Mouse (Mus musculus): ENCODE results near the gene Gdf9. TPM values are rescaled to one million over a fixed set of nuclear protein-coding genes. Genes with fewer than 3 reads are reported as not detected.

Gdf9 gene
- total and polyA plus RNA-seq, 3 experiments: 0.42 to 0.43 TPM; not detected in 1

GRCm38 (mm10) chr11:53479783-53480301 is 49.0 kb downstream of the Gdf9 start, which contains the start of the genes Gm9945 and Sowaha:
Gene Gm9945 (plus strand): TSS chr11:53480166.
Gene Sowaha (minus strand): TSS chr11:53480274.
- no peaks in the 10 kb centered on the region for H3K79me2 ChIP-seq (ENCODE audit: control insufficient read depth, insufficient read depth, low read length, poor library complexity)
- peak within 1 kb of the TSS; percentile 49 for H3K9ac ChIP-seq (ENCODE audit: control insufficient read depth, low read depth, low read length, poor library complexity, severe bottlenecking)
- peaks cover 4% of the 10 kb centered on the region in 2 experiments for H3K27me3 ChIP-seq (ENCODE audit: control insufficient read depth in 1 of 2, insufficient read depth in 2 of 2, low read length in 2 of 2)
- peak within 1 kb of the TSS; percentile 95 for H3K27ac ChIP-seq (ENCODE audit: control insufficient read depth, low read depth, low read length)
- H3K36me3 ChIP-seq (ENCODE audit: control insufficient read depth in 1 of 2, insufficient read depth in 2 of 2, low read length in 2 of 2): peaks cover 0 to 35% of the 10 kb centered on the region in 2 experiments; a peak in 2 of 4 replicates
- no peak for TF ChIP-seq CHD2 (IDR thresholded peaks at IDR 0.05; ENCODE audit: low read length)
- TF ChIP-seq ETS1 (IDR thresholded peaks at IDR 0.05; ENCODE audit: low read depth, low read length): no peak
- no peak for TF ChIP-seq SIN3A (IDR thresholded peaks at IDR 0.05; ENCODE audit: low read length)
- no peak for TF ChIP-seq ZC3H11A (IDR thresholded peaks at IDR 0.05; ENCODE audit: low read depth, low read length)
- no peak for TF ChIP-seq USF2 (IDR thresholded peaks at IDR 0.05; ENCODE audit: borderline replicate concordance in 1 of 2, insufficient read depth in 1 of 2, low read depth in 1 of 2, low read length in 2 of 2)
- TF ChIP-seq RCOR1 (IDR thresholded peaks at IDR 0.05; ENCODE audit: low read depth, low read length): no peak
- H3K9me3 ChIP-seq (replicated peaks; ENCODE audit: insufficient read depth, low read length): no peaks in the 10 kb centered on the region
- no peak within 1 kb of the TSS for H3K4me3 ChIP-seq (ENCODE audit: control insufficient read depth in 1 of 2, insufficient read depth in 1 of 2, low read depth in 2 of 2, low read length in 2 of 2)
- H3K4me1 ChIP-seq (ENCODE audit: control insufficient read depth in 1 of 2, insufficient read depth in 2 of 2, low read length in 2 of 2): peaks cover 22 to 30% of the 10 kb centered on the region in 2 experiments
- DNase-seq (ENCODE audit: low read depth, low spot score): no peak

- Histone ChIP-seq H3K27ac (ENCODE audit: control insufficient read depth, low read depth, low read length) (peak overlapping the region; percentile 95), H3K9ac (ENCODE audit: control insufficient read depth, low read depth, low read length, poor library complexity, severe bottlenecking) (peak overlapping the region; percentile 27; the same call in 1 of the 2 replicates), H3K27me3 (ENCODE audit: control insufficient read depth in 1 of 2, insufficient read depth in 2 of 2, low read length in 2 of 2) (no peaks in the 10 kb centered on the region), H3K4me1 (ENCODE audit: control insufficient read depth in 1 of 2, insufficient read depth in 2 of 2, low read length in 2 of 2) (peaks cover 22 to 30% of the 10 kb centered on the region in 2 experiments), H3K79me2 (ENCODE audit: control insufficient read depth, insufficient read depth, low read length, poor library complexity) (no peaks in the 10 kb centered on the region), H3K4me3 (ENCODE audit: control insufficient read depth in 1 of 2, insufficient read depth in 1 of 2, low read depth in 2 of 2, low read length in 2 of 2) (no peak overlapping the region), H3K9me3 (replicated peaks; ENCODE audit: insufficient read depth, low read length) (no peaks in the 10 kb centered on the region), H3K36me3 (ENCODE audit: control insufficient read depth in 1 of 2, insufficient read depth in 2 of 2, low read length in 2 of 2) (peaks cover 0 to 35% of the 10 kb centered on the region in 2 experiments; a peak in 2 of 4 replicates)
- DNase-seq (ENCODE audit: low read depth, low spot score): peak; percentile 93
- no peak for TF ChIP-seq CTCF (IDR thresholded peaks at IDR 0.05 in 2 of 3, conservative IDR thresholded peaks at IDR 0.05 in 1 of 3; ENCODE audit: control insufficient read depth in 1 of 3, insufficient read depth in 1 of 3, low read depth in 2 of 3, low read length in 3 of 3, poor library complexity in 1 of 3, severe bottlenecking in 1 of 3)
- 0 out of 2 replicates have a peak, but pooled peaks have one; percentile 45 for TF ChIP-seq TBP (IDR thresholded peaks at IDR 0.05; ENCODE audit: low read depth, low read length)
- peak; percentile 90 for TF ChIP-seq ETS1 (IDR thresholded peaks at IDR 0.05; ENCODE audit: low read depth, low read length)
- TF ChIP-seq GATA1 (IDR thresholded peaks at IDR 0.05; ENCODE audit: low read depth, low read length): peak; percentile 99
- TF ChIP-seq RCOR1 (IDR thresholded peaks at IDR 0.05; ENCODE audit: low read depth, low read length): peak; percentile 92
- TF ChIP-seq NRF1 (IDR thresholded peaks at IDR 0.05; ENCODE audit: insufficient read depth, low read depth, low read length, poor library complexity, severe bottlenecking): no peak
- peak; percentile 98 for TF ChIP-seq EP300 (IDR thresholded peaks at IDR 0.05; ENCODE audit: low read depth in 1 of 2, low read length in 2 of 2)
- peak; percentile 99 for TF ChIP-seq TCF12 (IDR thresholded peaks at IDR 0.05; ENCODE audit: low read depth, low read length)
- no peak for TF ChIP-seq POLR2AphosphoS5 (IDR thresholded peaks at IDR 0.05; ENCODE audit: borderline replicate concordance, low read depth, low read length)
- TF ChIP-seq NELFE (IDR thresholded peaks at IDR 0.05; ENCODE audit: low read depth, low read length): no peak
- no peak for TF ChIP-seq ZKSCAN1 (IDR thresholded peaks at IDR 0.05; ENCODE audit: low read depth, low read length)
- no peak for TF ChIP-seq POLR2A (IDR thresholded peaks at IDR 0.05; ENCODE audit: control insufficient read depth in 1 of 2, insufficient read depth in 1 of 2, low read depth in 1 of 2, low read length in 2 of 2, poor library complexity in 1 of 2)
- TF ChIP-seq MYC (IDR thresholded peaks at IDR 0.05; ENCODE audit: low read depth, low read length): peak; percentile 89
- TF ChIP-seq MAZ (IDR thresholded peaks at IDR 0.05; ENCODE audit: low read depth, low read length): no peak
- TF ChIP-seq CHD1 (IDR thresholded peaks at IDR 0.05; ENCODE audit: low read depth, low read length): no peak
- TF ChIP-seq SIN3A (IDR thresholded peaks at IDR 0.05; ENCODE audit: low read length): peak; percentile 93
- TF ChIP-seq MEF2A (IDR thresholded peaks at IDR 0.05; ENCODE audit: extremely low read depth, insufficient replicate concordance, low read depth, low read length, poor library complexity, severe bottlenecking): no peak
- no peak for TF ChIP-seq ELF1 (IDR thresholded peaks at IDR 0.05; ENCODE audit: low read depth, low read length)
- TF ChIP-seq BHLHE40 (IDR thresholded peaks at IDR 0.05; ENCODE audit: borderline replicate concordance, low read depth, low read length): no peak
- TF ChIP-seq ZMIZ1 (IDR thresholded peaks at IDR 0.05; ENCODE audit: low read depth, low read length): no peak
- no peak for TF ChIP-seq MAX (IDR thresholded peaks at IDR 0.05; ENCODE audit: low read length)
- TF ChIP-seq RAD21 (IDR thresholded peaks at IDR 0.05; ENCODE audit: low read depth, low read length): no peak
- no peak for TF ChIP-seq MAFK (IDR thresholded peaks at IDR 0.05; ENCODE audit: borderline replicate concordance, low read depth, low read length)
- no peak for TF ChIP-seq USF1 (IDR thresholded peaks at IDR 0.05; ENCODE audit: low read depth, low read length)
- no peak for TF ChIP-seq GABPA (IDR thresholded peaks at IDR 0.05; ENCODE audit: low read depth, low read length)
- peak; percentile 90; the same call in 1 of the 2 replicates for TF ChIP-seq MXI1 (IDR thresholded peaks at IDR 0.05; ENCODE audit: low read depth, low read length)
These were observed 50.4 kb downstream of the Gdf9 start for GRCm38 (mm10) chr11:53481088-53481730.

Measured in MEL (cell line).